Mouse (Mus musculus): ENCODE results near the gene H2-Q7. TPM values are rescaled to one million over a fixed set of nuclear protein-coding genes. Genes with fewer than 3 reads are reported as not detected.

The H2-Q7 gene
- total and polyA plus RNA-seq, 3 experiments, result 40.9 to 104 (median 66.0) TPM

GRCm38 (mm10) chr17:35484066-35484465 is 45.1 kb downstream of the H2-Q7 start:
- in situ Hi-C loops (cut with MboI; ENCODE audit: low pct_ligation_motif_present, low pct_unique_long_range_greater_than_20kb, low sequenced_read_pairs) (no loop called here), dilution Hi-C loops (cut with MboI; ENCODE audit: extremely low pct_ligation_motif_present, extremely low pct_unique_long_range_greater_than_20kb, low sequenced_read_pairs) (no loop called here)
- H3K9me3 ChIP-seq (replicated peaks; ENCODE audit: low read length), result no peaks in the 10 kb centered on the region
- H3K79me2 ChIP-seq (replicated peaks; ENCODE audit: control insufficient read depth, extremely low read depth, insufficient read depth, poor library complexity, severe bottlenecking), result no peaks in the 10 kb centered on the region
- peak overlapping the region; percentile 44 for H3K4me2 ChIP-seq (ENCODE audit: insufficient read depth, low read depth, poor library complexity, severe bottlenecking)
- peak overlapping the region in 1 of 3 experiments; percentile 3 for H3K4me3 ChIP-seq (replicated peaks in 1 of 3; ENCODE audit: low read depth in 2 of 3, low read length in 2 of 3, poor library complexity in 1 of 3)
- no peaks in the 10 kb centered on the region for H3K36me3 ChIP-seq (replicated peaks in 1 of 2; ENCODE audit: control insufficient read depth in 1 of 2, insufficient read depth in 1 of 2, low read length in 1 of 2)
- TF ChIP-seq SMC3 (IDR thresholded peaks at IDR 0.05; ENCODE audit: low read depth, low read length), result peak; percentile 78
- TF ChIP-seq RAD21 (IDR thresholded peaks at IDR 0.05; ENCODE audit: low read depth, low read length), result peak; percentile 95
- TF ChIP-seq MEF2A (IDR thresholded peaks at IDR 0.05; ENCODE audit: borderline replicate concordance, low read depth, low read length), result no peak
- no peak for TF ChIP-seq CHD1 (IDR thresholded peaks at IDR 0.05; ENCODE audit: low read depth, low read length)
- peak; percentile 82 to 98 for TF ChIP-seq CTCF (conservative IDR thresholded peaks at IDR 0.05 in 1 of 2, IDR thresholded peaks at IDR 0.05 in 1 of 2; ENCODE audit: low read depth in 2 of 2, low read length in 2 of 2)
- peak; percentile 50 for DNase-seq (ENCODE audit: extremely low read depth)
- no peaks in the 10 kb centered on the region for H3K27me3 ChIP-seq (replicated peaks)
- no peak overlapping the region for H3K9ac ChIP-seq (ENCODE audit: insufficient read depth, low read depth)
- H3K4me1 ChIP-seq (ENCODE audit: control insufficient read depth in 1 of 2, insufficient read depth in 2 of 2), result peaks cover 0 to 3% of the 10 kb centered on the region in 2 experiments; a peak in 1 of 4 replicates
- no peak overlapping the region for H3K27ac ChIP-seq (ENCODE audit: insufficient read depth, low read depth)

- H3K4me1 ChIP-seq (ENCODE audit: control insufficient read depth in 1 of 2, insufficient read depth in 2 of 2), result peaks cover 0 to 3% of the 10 kb centered on the region in 2 experiments; a peak in 1 of 4 replicates
- no peak overlapping the region for H3K27ac ChIP-seq (ENCODE audit: insufficient read depth, low read depth)
- no peak overlapping the region for H3K4me2 ChIP-seq (ENCODE audit: insufficient read depth, low read depth, poor library complexity, severe bottlenecking)
- H3K27me3 ChIP-seq (replicated peaks), result no peaks in the 10 kb centered on the region
- in situ Hi-C loops (cut with MboI; ENCODE audit: low pct_ligation_motif_present, low pct_unique_long_range_greater_than_20kb, low sequenced_read_pairs), result no loop called here
- no peaks in the 10 kb centered on the region for H3K79me2 ChIP-seq (replicated peaks; ENCODE audit: control insufficient read depth, extremely low read depth, insufficient read depth, poor library complexity, severe bottlenecking)
- dilution Hi-C loops (cut with MboI; ENCODE audit: extremely low pct_ligation_motif_present, extremely low pct_unique_long_range_greater_than_20kb, low sequenced_read_pairs), result no loop called here
- H3K9me3 ChIP-seq (replicated peaks; ENCODE audit: low read length), result no peaks in the 10 kb centered on the region
- H3K4me3 ChIP-seq (replicated peaks in 1 of 3; ENCODE audit: low read depth in 2 of 3, low read length in 2 of 3, poor library complexity in 1 of 3), result no peak overlapping the region
- H3K9ac ChIP-seq (ENCODE audit: insufficient read depth, low read depth), result no peak overlapping the region
- H3K36me3 ChIP-seq (replicated peaks in 1 of 2; ENCODE audit: control insufficient read depth in 1 of 2, insufficient read depth in 1 of 2, low read length in 1 of 2), result no peaks in the 10 kb centered on the region
- TF ChIP-seq HCFC1 (IDR thresholded peaks at IDR 0.05; ENCODE audit: low read depth, low read length) (no peak), TBP (conservative IDR thresholded peaks at IDR 0.05; ENCODE audit: low read depth, low read length) (no peak), USF1 (IDR thresholded peaks at IDR 0.05; ENCODE audit: low read depth, low read length) (no peak), RCOR1 (conservative IDR thresholded peaks at IDR 0.05; ENCODE audit: low read depth, low read length) (no peak), ZMIZ1 (IDR thresholded peaks at IDR 0.05; ENCODE audit: low read depth, low read length) (no peak), CTCF (conservative IDR thresholded peaks at IDR 0.05 in 1 of 2, IDR thresholded peaks at IDR 0.05 in 1 of 2; ENCODE audit: low read depth in 2 of 2, low read length in 2 of 2) (no peak), SIN3A (IDR thresholded peaks at IDR 0.05; ENCODE audit: low read length) (no peak), USF2 (conservative IDR thresholded peaks at IDR 0.05; ENCODE audit: low read depth, low read length) (no peak), PAX5 (IDR thresholded peaks at IDR 0.05; ENCODE audit: low read length) (no peak), NRF1 (IDR thresholded peaks at IDR 0.05; ENCODE audit: low read depth, low read length) (no peak), ZC3H11A (IDR thresholded peaks at IDR 0.05; ENCODE audit: low read depth, low read length) (no peak), MXI1 (IDR thresholded peaks at IDR 0.05; ENCODE audit: low read depth, low read length) (no peak), MYC (IDR thresholded peaks at IDR 0.05; ENCODE audit: low read depth, low read length) (no peak), IRF4 (IDR thresholded peaks at IDR 0.05; ENCODE audit: low read depth, low read length) (no peak)
- no peak for DNase-seq (ENCODE audit: extremely low read depth)
Measured at GRCm38 (mm10) chr17:35485702-35486101, 46.7 kb downstream of the H2-Q7 start.

All from CH12.LX (cell line).